Mouse (Mus musculus) A20 (cell line): ENCODE results near the gene Gm17584.
"Not testable (repeated sequence)": the region's sequence is repeated elsewhere in the genome, so short reads cannot be mapped to it uniquely, and the experiment has no call there.

Source experiments
- DNase-seq: peaks from one replicate; pipeline ENCODE4 v3.0.0-alpha.2; 2011; ENCODE audit warnings: low read depth, low spot score

Gene Gm17584

DNA sequence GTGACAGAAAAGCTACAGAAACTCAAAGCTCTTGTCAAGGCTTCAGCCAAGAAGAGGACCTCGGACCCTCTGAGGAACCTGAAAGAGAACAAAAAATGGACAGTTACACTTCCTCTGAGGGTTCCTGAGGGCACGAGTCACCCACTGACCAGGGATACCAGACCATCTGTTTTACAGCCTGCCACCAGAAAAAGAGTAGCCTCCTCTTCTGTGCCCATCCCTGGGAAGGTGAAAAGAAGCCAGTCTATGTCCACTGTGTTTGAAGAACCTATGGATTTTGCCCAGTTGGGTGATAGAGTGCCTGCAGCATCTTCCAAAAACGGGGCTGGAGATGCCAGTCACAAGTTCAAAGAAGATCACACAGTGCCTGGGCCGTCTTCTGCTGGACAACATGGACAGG, at the start of gene Gm17584:
Gm17584 (plus strand) TSS at position 301 of the 400 bp plus-strand sequence.
- not testable (repeated sequence) for DNase-seq
